Mouse (Mus musculus) kidney, adult 2 months (tissue): ENCODE data around the gene Tspan4. TPM values are rescaled to one million over a fixed set of nuclear protein-coding genes. Genes with fewer than 3 reads are reported as not detected.

ENCODE experiments used
- DNase-seq: peaks from one replicate; pipeline ENCODE4 v3.0.0; 2021
- H3K27ac ChIP-seq: fragments of 200-500 bp; 2 replicates; pipeline ENCODE4 v1.5.1; 2012; ENCODE audit warnings: low read depth, low read length, control low read depth, inconsistent platforms; ENCODE audit not compliant: insufficient read depth
- H3K27me3 ChIP-seq: fragments of 200-500 bp; replicated peaks from 2 replicates; pipeline ENCODE4 v1.6.1; 2012; ENCODE audit warnings: mild to moderate bottlenecking, moderate library complexity, low read length, inconsistent platforms; ENCODE audit not compliant: control insufficient read depth, insufficient read depth
- H3K36me3 ChIP-seq: fragments of 200-500 bp; 2 replicates; pipeline ENCODE4 v1.6.1; 2012; ENCODE audit warnings: mild to moderate bottlenecking, moderate library complexity, low read length, inconsistent platforms; ENCODE audit not compliant: control insufficient read depth, insufficient read depth
- H3K4me1 ChIP-seq: fragments of 200-500 bp; 2 replicates; pipeline ENCODE4 v1.6.1; 2011; ENCODE audit warnings: low read length; ENCODE audit not compliant: control insufficient read depth, insufficient read depth
- H3K4me3 ChIP-seq: fragments of 200-500 bp; 2 replicates; pipeline ENCODE4 v1.5.1; 2011; ENCODE audit warnings: mild to moderate bottlenecking, low read depth, low read length, control low read depth; ENCODE audit not compliant: insufficient read depth
- CTCF ChIP-seq: fragments of 200-500 bp; conservative IDR thresholded peaks from 2 replicates; pipeline ENCODE4 v1.5.1; 2011; ENCODE audit warnings: low read depth, mild to moderate bottlenecking, control low read depth, low read length, moderate library complexity, mixed read lengths; ENCODE audit not compliant: insufficient read depth, insufficient read length
- POLR2A ChIP-seq: fragments of 200-500 bp; IDR thresholded peaks from one replicate; pipeline ENCODE4 v1.6.1; 2011; ENCODE audit warnings: low read depth, low read length, control low read depth
- WGBS: fragments of 180-500 bp; shearing (Covaris S2); methylation state at CpG from one replicate; pipeline ENCODE4 v1.1.7; 2018; 5-methylcytosine and 5-hydroxymethylcytosine counted together
- polyA plus RNA-seq: library from polyadenylated mRNA; depleted of rRNA; stranded (reverse); fragments of >200 nt; gene quantifications from 2 replicates; pipeline ENCODE4 v1.2.3, GENCODE M21; 2012; rRNA removed

Tspan4 gene
- polyA plus RNA-seq, 1 experiment, result 143 TPM

GRCm38 (mm10) chr7:141541681-141542080 is 66.6 kb downstream of the Tspan4 start:
- Histone ChIP-seq H3K4me1 (peaks cover 5% of the 10 kb centered on the region; the same call in 1 of the 2 replicates), H3K36me3 (no peaks in the 10 kb centered on the region), H3K4me3 (no peak overlapping the region), H3K27me3 (no peaks in the 10 kb centered on the region), H3K27ac (no peak overlapping the region)
- TF ChIP-seq POLR2A, result no peak
- no peak for TF ChIP-seq CTCF
- 90% methylated on average over 4 of the region's 4 CpGs for WGBS
- DNase-seq, result no peak

GRCm38 (mm10) chr7:141542588-141542987 is 67.5 kb downstream of the Tspan4 start:
- TF ChIP-seq POLR2A (no peak), CTCF (no peak)
- H3K27me3 ChIP-seq, result no peaks in the 10 kb centered on the region
- peak; percentile 20 for DNase-seq

More at GRCm38 (mm10) chr7:141542588-141542987, 67.5 kb downstream of the Tspan4 start:
- Histone ChIP-seq H3K4me1 (peaks cover 5% of the 10 kb centered on the region; the same call in 1 of the 2 replicates), H3K27ac (no peak overlapping the region), H3K4me3 (no peak overlapping the region), H3K36me3 (no peaks in the 10 kb centered on the region)
- 57% methylated on average over 2 of the region's 2 CpGs for WGBS

Other genes with a start within 250 kb of the Tspan4 start
- gene Phrf1, start 246.5 kb upstream of the Tspan4 start, polyA plus RNA-seq, result 15.8 and 19.1 TPM in 2 replicates
- gene Irf7, start 208.8 kb upstream of the Tspan4 start, polyA plus RNA-seq, result 51.6 and 57.5 TPM in 2 replicates
- 129 and 145 TPM in 2 replicates for gene Cdhr5, start 198.5 kb upstream of the Tspan4 start, polyA plus RNA-seq
- 2.0 and 2.7 TPM in 2 replicates for gene Sct, start 196.1 kb upstream of the Tspan4 start, polyA plus RNA-seq
- 0.03 TPM in 1 of 2 replicates, not detected in the other for gene Drd4, start 183.2 kb upstream of the Tspan4 start, polyA plus RNA-seq
- 25.4 and 26.8 TPM in 2 replicates for gene Deaf1, start 147.6 kb upstream of the Tspan4 start, polyA plus RNA-seq
- gene Tmem80, start 147.5 kb upstream of the Tspan4 start, polyA plus RNA-seq, result 53.7 and 61.4 TPM in 2 replicates
- 245 and 297 TPM in 2 replicates for gene Eps8l2, start 136.4 kb upstream of the Tspan4 start, polyA plus RNA-seq
- gene Taldo1, start 83.0 kb upstream of the Tspan4 start, polyA plus RNA-seq, result 321 and 366 TPM in 2 replicates
- 51.7 and 58.4 TPM in 2 replicates for gene Gatd1, start 61.1 kb upstream of the Tspan4 start, polyA plus RNA-seq
- gene Cend1, start 45.7 kb upstream of the Tspan4 start, polyA plus RNA-seq, result 0.98 and 1.3 TPM in 2 replicates
- 45.5 and 51.0 TPM in 2 replicates for gene Slc25a22, start 37.3 kb upstream of the Tspan4 start, polyA plus RNA-seq
- gene Pidd1, start 31.2 kb upstream of the Tspan4 start, polyA plus RNA-seq, result 4.5 and 5.2 TPM in 2 replicates
- 423 and 734 TPM in 2 replicates for gene Rplp2, start 27.9 kb upstream of the Tspan4 start, polyA plus RNA-seq
- 350 and 353 TPM in 2 replicates for gene Pnpla2, start 20.0 kb upstream of the Tspan4 start, polyA plus RNA-seq
- gene Cracr2b, start 14.1 kb upstream of the Tspan4 start, polyA plus RNA-seq, result 15.3 and 22.2 TPM in 2 replicates
- gene Cd151, start 7.8 kb upstream of the Tspan4 start, polyA plus RNA-seq, result 274 and 343 TPM in 2 replicates
- 67.3 and 70.9 TPM in 2 replicates for gene Polr2l, start 108 bp upstream of the Tspan4 start, polyA plus RNA-seq
- 34.4 and 35.6 TPM in 2 replicates for gene Chid1, start 64.6 kb downstream of the Tspan4 start, polyA plus RNA-seq
- 94.8 and 95.4 TPM in 2 replicates for gene Ap2a2, start 86.9 kb downstream of the Tspan4 start, polyA plus RNA-seq
- gene Muc6, start 180.1 kb downstream of the Tspan4 start, polyA plus RNA-seq, result 0.01 and 0.02 TPM in 2 replicates
- 0.24 and 0.39 TPM in 2 replicates for gene Muc2, start 215.1 kb downstream of the Tspan4 start, polyA plus RNA-seq